Mouse (Mus musculus) fibroblast of lung, adult 2 months (primary cell): ENCODE measurements around the gene Pdzd2.
A peak's percentile ranks its signal among the peaks of the same experiment; 100 is the strongest.

Experiments used
- DNase-seq: peaks from one replicate; pipeline ENCODE4 v3.0.0-alpha.2; 2011; ENCODE audit warnings: low read depth

Pdzd2 gene

GRCm38 (mm10) chr15:12431684-12432083 is 308.0 kb downstream of the Pdzd2 start:
- DNase-seq = peak; percentile 69

GRCm38 (mm10) chr15:12431188-12431587 is 308.5 kb downstream of the Pdzd2 start:
- DNase-seq = no peak

- no peak for DNase-seq
These were observed 309.1 kb downstream of the Pdzd2 start for GRCm38 (mm10) chr15:12430670-12431069.

- no peak for DNase-seq
These were observed 309.9 kb downstream of the Pdzd2 start for GRCm38 (mm10) chr15:12429572-12430431.

GRCm38 (mm10) chr15:12427818-12428217 is 311.9 kb downstream of the Pdzd2 start:
- DNase-seq = no peak

- DNase-seq = no peak
These were observed 313.4 kb downstream of the Pdzd2 start for GRCm38 (mm10) chr15:12426342-12426741.

GRCm38 (mm10) chr15:12425049-12425627 is 314.6 kb downstream of the Pdzd2 start:
- no peak for DNase-seq

GRCm38 (mm10) chr15:12424187-12424586 is 315.5 kb downstream of the Pdzd2 start:
- no peak for DNase-seq

- no peak for DNase-seq
These were observed 318.8 kb downstream of the Pdzd2 start for GRCm38 (mm10) chr15:12420915-12421314.

GRCm38 (mm10) chr15:12420376-12420775 is 319.3 kb downstream of the Pdzd2 start:
- DNase-seq = no peak

- DNase-seq = no peak
These were observed 320.3 kb downstream of the Pdzd2 start for GRCm38 (mm10) chr15:12419446-12419845.

GRCm38 (mm10) chr15:12415536-12416200 is 324.1 kb downstream of the Pdzd2 start:
- DNase-seq = no peak

- peak; percentile 82 for DNase-seq
These were observed 325.0 kb downstream of the Pdzd2 start for GRCm38 (mm10) chr15:12414696-12415095.

- DNase-seq = peak; percentile 68
These were observed 331.5 kb downstream of the Pdzd2 start for GRCm38 (mm10) chr15:12408205-12408604.

GRCm38 (mm10) chr15:12405592-12405991 is 334.1 kb downstream of the Pdzd2 start:
- no peak for DNase-seq

- DNase-seq = no peak
These were observed 342.7 kb downstream of the Pdzd2 start for GRCm38 (mm10) chr15:12397032-12397431.

GRCm38 (mm10) chr15:12394758-12395157 is 345.0 kb downstream of the Pdzd2 start:
- no peak for DNase-seq

- DNase-seq = no peak
These were observed 350.8 kb downstream of the Pdzd2 start for GRCm38 (mm10) chr15:12388726-12389489.

GRCm38 (mm10) chr15:12384679-12385078 is 355.0 kb downstream of the Pdzd2 start:
- no peak for DNase-seq

GRCm38 (mm10) chr15:12380548-12380947 is 359.2 kb downstream of the Pdzd2 start:
- DNase-seq = no peak

GRCm38 (mm10) chr15:12380057-12380456 is 359.7 kb downstream of the Pdzd2 start:
- DNase-seq = no peak

- no peak for DNase-seq
These were observed 361.9 kb downstream of the Pdzd2 start for GRCm38 (mm10) chr15:12377800-12378199.
